Mouse (Mus musculus) neural tube, embryonic 10.5 days (tissue): ENCODE results near the gene Ube2j2.

Experiments
- DNase-seq: peaks from one replicate; pipeline ENCODE4 v3.0.0-alpha.2; 2017; ENCODE audit warnings: low spot score; ENCODE audit errors: extremely low spot score

Gene Ube2j2

GRCm38 (mm10) chr4:155962167-155962971 lies 18.7 kb downstream of the Ube2j2 start, which contains the start of gene C1qtnf12:
Gene C1qtnf12, plus strand, starts transcription at chr4:155962318.
- peak; percentile 56 for DNase-seq

DNA sequence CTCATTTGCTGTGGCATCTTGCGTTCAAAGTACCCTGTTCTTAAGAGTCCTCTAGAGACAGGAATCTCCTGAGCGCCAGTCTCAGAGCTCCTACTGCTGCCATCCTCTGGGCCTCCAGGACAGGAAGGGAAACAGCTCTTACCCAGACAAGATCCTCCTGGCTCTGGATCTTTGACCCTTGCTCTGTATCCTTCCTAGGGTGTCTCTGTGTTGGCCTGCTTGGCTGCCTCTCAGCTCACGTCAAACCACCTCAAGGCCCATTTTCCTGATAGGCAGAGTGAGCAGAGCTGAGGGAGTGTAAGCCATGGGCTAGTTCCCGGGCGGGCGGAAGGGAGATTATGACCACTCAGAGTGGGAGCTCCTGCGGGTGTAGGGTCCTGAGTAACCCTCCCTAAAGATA lies 19.5 kb downstream of the Ube2j2 start:
- DNase-seq, result no peak

DNA sequence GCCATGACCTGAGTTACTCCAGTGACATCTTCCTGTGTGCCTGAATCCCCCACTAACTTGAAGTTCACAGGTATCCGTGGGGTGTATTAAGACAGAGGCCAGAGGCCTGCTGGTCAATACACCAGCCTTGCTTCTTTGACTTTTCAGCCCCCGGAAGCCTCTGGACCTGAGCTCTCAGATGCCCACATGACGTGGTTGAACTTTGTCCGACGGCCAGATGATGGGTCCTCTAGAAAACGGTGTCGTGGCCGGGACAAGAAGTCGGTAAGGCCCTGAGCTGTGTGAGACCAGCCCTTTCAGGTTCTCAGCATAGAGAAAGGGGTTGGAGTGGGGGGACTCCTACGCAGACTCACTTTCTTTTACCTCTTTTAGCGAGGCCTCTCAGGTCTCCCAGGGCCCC lies 20.8 kb downstream of the Ube2j2 start:
- DNase-seq, result no peak

DNA sequence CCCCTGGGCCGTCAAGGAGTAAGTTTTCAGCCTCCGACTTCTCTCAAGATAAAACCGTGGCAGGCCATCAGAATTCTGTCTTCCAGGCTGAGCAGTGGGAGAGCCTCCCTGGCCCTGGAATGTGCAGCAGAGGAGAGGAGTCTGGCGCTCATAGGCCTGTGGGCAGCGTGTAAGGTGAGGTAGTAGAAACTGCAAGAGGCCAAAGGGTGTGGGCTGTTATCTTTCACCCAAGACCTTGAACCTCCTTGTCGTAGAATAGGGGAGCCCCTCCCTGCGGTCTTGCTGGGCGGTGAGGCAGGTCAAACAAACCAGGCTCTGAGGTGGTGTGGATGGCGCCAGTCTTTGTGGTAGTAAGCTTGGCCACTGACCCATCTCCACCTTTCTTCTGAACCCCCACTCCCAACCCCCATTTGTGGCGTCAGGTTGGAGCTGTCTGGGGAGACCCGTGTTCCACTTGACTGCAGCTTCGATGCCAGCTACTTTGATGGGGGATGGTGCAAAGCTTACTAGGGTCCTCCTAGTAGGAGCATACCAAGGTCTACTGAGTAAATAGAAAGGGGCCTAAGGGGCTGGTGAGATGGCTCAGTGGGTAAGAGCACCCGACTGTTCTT lies 25.5 kb downstream of the Ube2j2 start:
- no peak for DNase-seq

DNA sequence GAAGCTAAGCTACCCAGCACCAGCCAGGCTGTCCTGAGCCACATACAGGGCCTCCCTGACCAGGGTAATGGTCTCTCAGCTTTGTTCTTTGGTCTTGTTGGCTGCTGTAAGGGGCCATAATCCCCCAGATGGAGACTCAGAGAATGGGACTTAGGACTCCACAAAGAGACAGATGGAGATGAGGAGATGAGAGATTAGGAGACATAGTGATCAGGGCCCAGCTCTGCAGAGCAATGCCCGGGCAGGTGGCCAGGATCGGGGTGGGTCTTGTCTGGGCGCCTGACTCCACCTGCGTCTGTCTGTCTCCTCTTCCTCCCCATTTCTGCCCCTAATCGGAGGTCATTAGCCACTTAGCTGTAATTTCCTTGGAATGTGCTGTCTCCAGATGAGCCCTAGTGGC lies 26.7 kb downstream of the Ube2j2 start:
- DNase-seq, result no peak

DNA sequence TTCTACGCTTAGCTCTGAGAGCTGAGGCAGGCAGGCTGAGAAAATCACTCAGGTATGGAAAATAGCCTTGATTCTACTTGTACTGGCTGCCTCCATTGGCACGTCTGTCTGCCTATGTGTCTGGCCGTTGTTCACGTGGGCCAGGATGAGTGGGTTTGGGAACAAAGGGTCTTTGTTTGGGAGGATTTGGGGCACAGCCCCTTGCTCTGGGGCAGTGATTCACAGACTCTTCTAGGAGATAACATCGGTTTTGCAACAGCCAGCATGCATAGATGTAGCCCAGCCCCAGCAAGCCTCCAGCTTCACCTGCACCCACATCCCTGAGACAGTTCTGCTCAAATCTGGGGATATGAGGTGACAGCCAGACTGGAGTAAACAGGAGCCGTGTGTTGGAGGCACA lies 29.0 kb downstream of the Ube2j2 start:
- no peak for DNase-seq

DNA sequence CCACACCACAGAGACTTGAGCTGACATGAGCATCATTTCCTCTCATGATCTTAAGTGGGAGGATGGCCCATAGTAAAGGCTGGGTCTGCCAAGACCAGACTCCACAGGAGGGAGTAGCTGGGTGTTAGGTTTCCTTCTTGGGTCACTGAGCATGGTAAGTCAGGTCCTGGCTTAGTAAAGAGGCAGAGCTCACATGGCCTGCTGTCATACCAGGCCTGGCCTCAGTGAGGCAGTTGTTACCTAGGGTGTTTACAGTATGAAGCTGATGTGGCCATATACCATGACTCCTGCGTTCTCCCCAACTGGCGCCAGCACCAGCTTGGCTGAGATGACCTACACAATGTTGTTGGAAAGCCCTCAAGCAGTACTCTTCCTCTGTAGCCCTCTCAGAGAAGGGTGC lies 29.6 kb downstream of the Ube2j2 start:
- DNase-seq, result no peak

DNA sequence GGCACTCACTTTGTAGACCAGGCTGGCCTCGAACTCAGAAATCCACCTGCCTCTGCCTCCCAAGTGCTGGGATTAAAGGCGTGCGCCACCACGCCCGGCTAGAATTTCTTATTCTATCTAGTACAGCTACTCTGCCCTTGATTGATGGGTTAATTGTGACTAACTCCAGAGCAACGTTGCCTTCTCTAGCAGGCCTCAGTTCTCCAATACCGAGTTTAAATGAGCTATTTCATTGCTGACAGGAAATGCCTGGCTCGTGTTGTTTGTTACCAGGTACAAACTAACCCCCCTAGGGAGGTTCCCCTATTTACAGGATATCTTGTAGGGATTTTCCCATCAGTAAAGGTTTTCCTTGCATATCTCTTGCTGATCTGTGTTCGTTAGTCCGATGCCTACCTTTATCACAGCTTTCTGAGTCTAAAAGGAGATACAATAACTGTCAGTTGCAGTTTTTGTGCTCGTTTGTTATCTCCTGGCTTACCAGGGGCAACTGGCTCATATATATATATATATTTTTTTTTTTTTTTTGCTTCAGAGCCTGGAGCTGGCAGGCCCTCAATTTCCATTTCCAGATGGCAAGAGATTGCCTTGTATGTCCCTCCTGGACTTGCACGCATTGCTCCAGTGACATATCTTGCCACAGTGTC lies 37.9 kb downstream of the Ube2j2 start:
- DNase-seq, result no peak

- DNase-seq, result no peak
Measured at GRCm38 (mm10) chr4:155983788-155984187, 40.2 kb downstream of the Ube2j2 start.

DNA sequence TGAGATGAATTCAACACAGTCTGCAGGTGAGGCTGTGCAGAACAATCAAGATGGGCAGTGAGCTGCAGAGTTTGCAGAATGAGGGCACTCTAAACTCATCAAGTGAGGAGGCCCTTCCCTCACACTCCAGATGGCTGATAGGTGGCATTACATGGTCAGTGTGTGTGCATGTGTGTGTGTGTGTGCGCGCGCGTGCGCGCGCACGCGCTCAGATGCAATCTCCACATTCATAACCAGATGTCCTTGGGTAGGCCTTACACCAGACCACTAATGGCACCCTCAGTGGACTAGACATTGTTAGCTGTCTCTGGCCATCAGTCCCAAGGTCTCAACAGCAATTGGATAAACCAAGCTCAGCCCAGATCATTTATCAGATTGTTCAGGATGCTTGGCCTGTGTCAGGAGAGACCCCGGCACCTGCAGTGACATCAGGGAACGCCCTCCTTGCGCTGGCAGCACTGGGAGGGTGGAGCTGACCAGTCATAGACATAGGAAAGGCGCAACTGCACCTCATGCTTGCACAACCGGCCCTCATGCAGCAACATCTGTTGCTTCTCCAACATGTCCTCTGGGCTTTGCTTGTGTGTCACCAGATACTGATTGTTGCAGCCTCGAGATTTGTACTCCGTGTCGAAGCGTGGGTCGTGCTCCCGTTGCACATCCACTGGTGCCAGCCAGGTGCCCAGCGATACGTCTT lies 47.7 kb downstream of the Ube2j2 start:
- DNase-seq, result no peak

- no peak for DNase-seq
Measured at GRCm38 (mm10) chr4:155991908-155992230, 48.2 kb downstream of the Ube2j2 start.

DNA sequence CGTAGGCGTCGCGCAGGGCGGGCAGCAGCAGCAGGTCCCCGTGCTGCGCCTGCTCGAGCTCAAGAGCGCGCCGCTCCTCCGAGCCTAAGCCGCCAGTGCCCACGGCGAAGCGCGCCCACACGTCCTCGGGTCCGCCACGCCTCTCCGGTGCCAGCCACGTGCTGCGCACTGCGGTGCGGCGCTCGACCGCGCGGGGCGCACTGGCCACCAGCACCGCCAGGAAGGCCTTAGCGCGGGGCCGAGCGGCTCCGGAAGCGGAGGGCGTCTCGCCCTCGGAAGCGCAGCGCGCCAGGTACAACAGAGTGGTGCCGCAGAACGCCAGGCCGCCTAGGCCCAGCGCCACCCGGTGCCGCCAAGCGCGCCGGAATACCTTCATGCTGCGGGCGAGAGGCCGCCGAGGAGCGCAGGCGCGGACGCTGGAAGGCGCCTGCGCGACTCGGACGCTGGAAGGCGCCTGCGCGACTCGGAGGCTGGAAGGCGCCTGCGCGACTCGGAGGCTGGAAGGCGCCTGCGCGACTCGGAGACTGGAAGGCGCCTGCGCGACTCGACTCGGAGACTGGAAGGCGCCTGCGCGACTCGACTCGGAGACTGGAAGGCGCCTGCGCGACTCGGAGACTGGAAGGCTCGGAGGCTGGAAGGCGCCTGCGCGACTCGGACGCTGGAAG lies 48.7 kb downstream of the Ube2j2 start, which contains the start of the genes B3galt6 and Sdf4:
TSS of gene B3galt6 (minus strand) at position 409 of the 665 bp plus-strand sequence.
TSS of gene Sdf4 (plus strand) at position 632 of the 665 bp plus-strand sequence.
- DNase-seq, result peak; percentile 85

GRCm38 (mm10) chr4:155992906-155993547 lies 49.4 kb downstream of the Ube2j2 start:
- DNase-seq, result peak; percentile 99

- DNase-seq, result no peak
Measured at GRCm38 (mm10) chr4:155993606-155994005, 50.0 kb downstream of the Ube2j2 start.

DNA sequence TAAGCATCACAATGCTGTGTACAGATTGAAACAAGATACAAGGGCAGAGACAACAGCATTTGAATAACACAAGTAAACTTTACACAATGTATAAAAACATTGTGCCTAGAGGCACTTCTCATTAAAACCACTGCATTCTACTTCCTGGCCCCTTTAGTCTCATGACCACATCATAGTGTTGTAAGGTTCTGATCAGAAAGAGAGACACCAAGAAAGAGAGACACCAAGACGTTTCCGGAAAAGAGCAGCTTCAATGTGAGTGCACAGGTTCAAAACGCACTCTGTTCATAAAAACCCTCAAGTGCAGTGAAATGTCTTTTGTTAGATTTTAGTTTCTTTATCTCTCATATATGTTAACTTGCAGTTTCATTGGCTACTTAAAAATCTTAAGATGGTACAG lies 60.5 kb downstream of the Ube2j2 start:
- no peak for DNase-seq

GRCm38 (mm10) chr4:156008369-156008768 lies 64.7 kb downstream of the Ube2j2 start:
- no peak for DNase-seq
